Mouse (Mus musculus) liver, adult 2 months (tissue): ENCODE measurements around the gene Capn9. TPM values are rescaled to one million over a fixed set of nuclear protein-coding genes. Genes with fewer than 3 reads are reported as not detected.
A peak's percentile ranks its signal among the peaks of the same experiment; 100 is the strongest.

Source experiments
- DNase-seq: peaks from one replicate; pipeline ENCODE4 v3.0.0-alpha.2; 2011; ENCODE audit warnings: low read depth, low spot score; ENCODE audit errors: extremely low read depth
- H3K27ac ChIP-seq: fragments of 200-500 bp; replicated peaks from 2 replicates; pipeline ENCODE4 v1.5.1; 2012; ENCODE audit warnings: low read depth, mild to moderate bottlenecking, control low read depth, inconsistent platforms, low read length; ENCODE audit not compliant: insufficient read depth
- H3K27me3 ChIP-seq: fragments of 200-500 bp; 2 replicates; pipeline ENCODE4 v1.6.1; 2012; ENCODE audit warnings: mild to moderate bottlenecking, moderate library complexity, low read length, inconsistent platforms; ENCODE audit not compliant: control insufficient read depth, insufficient read depth
- H3K36me3 ChIP-seq: fragments of 200-500 bp; 2 replicates; pipeline ENCODE4 v1.6.1; 2012; ENCODE audit warnings: low read length, inconsistent platforms; ENCODE audit not compliant: control insufficient read depth, insufficient read depth
- H3K4me1 ChIP-seq: fragments of 200-500 bp; 2 replicates; pipeline ENCODE4 v1.6.1; 2011; ENCODE audit warnings: low read length; ENCODE audit not compliant: control insufficient read depth, insufficient read depth
- H3K4me3 ChIP-seq: fragments of 200-500 bp; 2 replicates; pipeline ENCODE4 v1.5.1; 2011; ENCODE audit warnings: low read depth, mild to moderate bottlenecking, control low read depth, low read length, moderate library complexity; ENCODE audit not compliant: insufficient read depth
- H3K79me2 ChIP-seq: fragments of 200-500 bp; 2 replicates; pipeline ENCODE4 v1.6.1; 2012; ENCODE audit warnings: inconsistent platforms, mild to moderate bottlenecking, low read length, moderate library complexity; ENCODE audit not compliant: control insufficient read depth, insufficient read depth
- H3K9ac ChIP-seq: fragments of 200-500 bp; 2 replicates; pipeline ENCODE4 v1.6.1; 2012; ENCODE audit warnings: low read depth, mild to moderate bottlenecking, control low read depth, inconsistent platforms, low read length
- CTCF ChIP-seq: fragments of 200-500 bp; IDR thresholded peaks from 2 replicates; pipeline ENCODE4 v1.5.1; 2011; ENCODE audit warnings: low read depth, low read length, control low read depth
- POLR2A ChIP-seq: fragments of 200-500 bp; IDR thresholded peaks from 2 replicates; pipeline ENCODE4 v1.6.1; 2011; ENCODE audit warnings: low read length, control low read depth; ENCODE audit not compliant: insufficient read depth; ENCODE audit errors: extremely low read depth
- WGBS: fragments of 180-500 bp; shearing (Covaris S2); methylation state at CpG from one replicate; pipeline ENCODE4 v1.1.7; 2018; 5-methylcytosine and 5-hydroxymethylcytosine counted together
- polyA plus RNA-seq: library from polyadenylated mRNA; depleted of rRNA; stranded (reverse); fragments of >200 nt; gene quantifications from 2 replicates; pipeline ENCODE4 v1.2.3, GENCODE M21; 2012
- total RNA-seq: library from RNA; depleted of rRNA; stranded (reverse); fragments of >200 nt; gene quantifications from 2 replicates; pipeline ENCODE4 v1.2.3, GENCODE M21; 2014

The Capn9 gene
- total and polyA plus RNA-seq, 2 experiments = not detected

DNA sequence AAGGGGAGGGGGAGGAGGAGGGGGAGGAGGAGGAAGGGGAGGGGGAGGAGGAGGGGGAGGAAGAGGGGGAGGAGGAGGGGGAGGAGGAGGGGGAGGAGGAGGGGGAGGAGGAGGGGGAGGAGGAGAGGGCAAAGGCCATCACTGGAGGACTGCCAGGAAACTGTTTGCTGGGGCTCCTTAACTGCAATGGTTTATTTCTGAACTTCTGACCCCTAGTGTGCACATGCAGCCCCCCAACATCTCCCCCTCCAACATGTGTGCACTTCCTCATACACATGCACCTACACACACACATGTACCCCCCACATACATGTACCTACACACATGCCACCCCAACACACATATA lies 3.5 kb upstream of the Capn9 start:
- no peak overlapping the region for H3K4me3 ChIP-seq
- DNase-seq = no peak
- no peak for TF ChIP-seq CTCF
- TF ChIP-seq POLR2A = no peak
- H3K27ac ChIP-seq = peak overlapping the region; percentile 48
- peaks cover 20% of the 10 kb centered on the region for H3K4me1 ChIP-seq
- H3K79me2 ChIP-seq = no peaks in the 10 kb centered on the region
- H3K9ac ChIP-seq = peak overlapping the region; percentile 12; the same call in 1 of the 2 replicates
- no peaks in the 10 kb centered on the region for H3K27me3 ChIP-seq
- no peaks in the 10 kb centered on the region for H3K36me3 ChIP-seq

DNA sequence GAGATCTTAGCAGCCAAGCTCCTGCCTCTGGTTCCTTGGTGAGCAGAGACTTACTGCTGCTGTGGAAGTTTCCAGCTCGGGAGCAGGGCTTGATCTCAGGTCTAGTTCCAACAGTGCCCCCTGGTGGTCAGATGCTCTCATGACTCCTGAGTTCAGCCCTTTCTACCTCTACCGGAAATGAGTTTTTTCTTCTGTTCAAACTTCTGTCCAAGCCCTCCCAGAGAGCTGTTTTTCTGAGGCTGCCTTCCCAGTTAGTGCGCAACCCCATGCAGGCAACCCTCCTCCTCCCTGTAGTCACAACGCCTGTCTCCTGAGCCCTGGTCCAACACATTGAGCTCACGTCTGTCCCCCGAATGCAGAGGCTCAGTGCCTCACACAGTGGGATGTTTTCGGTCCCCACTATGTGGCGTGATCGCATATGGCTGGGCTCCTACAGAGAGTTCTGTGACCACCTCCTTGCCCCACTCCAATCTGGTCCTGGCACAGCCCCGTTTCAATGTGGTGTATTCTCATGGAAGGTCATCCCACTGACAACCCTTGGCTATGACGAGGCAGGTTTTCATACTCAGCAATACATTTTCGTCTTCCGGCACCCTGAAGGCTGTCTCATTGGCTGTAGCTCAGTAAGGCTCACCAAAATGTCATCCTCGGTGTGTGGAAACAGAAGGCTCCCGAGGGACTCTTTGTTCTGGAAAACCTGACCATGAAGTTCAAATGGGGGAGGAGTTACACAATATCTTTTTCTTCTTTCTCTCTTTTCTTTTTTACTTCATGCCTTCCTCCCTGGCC lies 2.2 kb upstream of the Capn9 start:
- H3K4me3 ChIP-seq = no peak overlapping the region
- no peak overlapping the region for H3K9ac ChIP-seq
- H3K36me3 ChIP-seq = no peaks in the 10 kb centered on the region
- DNase-seq = peak; percentile 83
- H3K4me1 ChIP-seq = peaks cover 20% of the 10 kb centered on the region
- no peaks in the 10 kb centered on the region for H3K27me3 ChIP-seq
- H3K27ac ChIP-seq = peak overlapping the region; percentile 48
- H3K79me2 ChIP-seq = no peaks in the 10 kb centered on the region
- TF ChIP-seq CTCF = peak; percentile 89
- no peak for TF ChIP-seq POLR2A
- 57% methylated on average over 15 of the region's 15 CpGs for WGBS

DNA sequence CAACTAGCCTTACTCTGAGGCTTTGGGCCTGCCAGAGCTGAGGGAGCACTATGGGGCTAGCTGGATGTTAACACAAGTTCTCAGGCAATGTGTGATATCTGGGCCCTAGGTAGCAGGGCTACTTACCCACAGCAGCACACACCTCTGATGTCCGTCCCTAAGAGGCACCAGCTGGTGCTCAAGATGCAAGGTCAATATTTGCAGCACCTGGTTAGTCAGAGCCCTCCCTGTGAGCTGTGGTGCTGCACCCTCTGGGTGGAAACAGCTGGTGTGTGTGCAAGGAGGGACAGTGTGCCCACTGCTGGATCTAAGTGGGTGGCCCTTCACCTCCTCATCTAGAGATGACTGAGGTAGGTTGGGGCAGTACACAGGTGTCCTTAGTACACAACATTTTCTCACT lies 840 bp downstream of the Capn9 start:
- no peak overlapping the region for H3K9ac ChIP-seq
- TF ChIP-seq CTCF = no peak
- TF ChIP-seq POLR2A = no peak
- no peak overlapping the region for H3K27ac ChIP-seq
- no peak overlapping the region for H3K4me3 ChIP-seq
- no peaks in the 10 kb centered on the region for H3K79me2 ChIP-seq
- no peaks in the 10 kb centered on the region for H3K36me3 ChIP-seq
- no peak for DNase-seq
- peaks cover 6% of the 10 kb centered on the region for H3K4me1 ChIP-seq
- WGBS = 97% methylated on average over 1 of the region's 1 CpGs
- no peaks in the 10 kb centered on the region for H3K27me3 ChIP-seq

DNA sequence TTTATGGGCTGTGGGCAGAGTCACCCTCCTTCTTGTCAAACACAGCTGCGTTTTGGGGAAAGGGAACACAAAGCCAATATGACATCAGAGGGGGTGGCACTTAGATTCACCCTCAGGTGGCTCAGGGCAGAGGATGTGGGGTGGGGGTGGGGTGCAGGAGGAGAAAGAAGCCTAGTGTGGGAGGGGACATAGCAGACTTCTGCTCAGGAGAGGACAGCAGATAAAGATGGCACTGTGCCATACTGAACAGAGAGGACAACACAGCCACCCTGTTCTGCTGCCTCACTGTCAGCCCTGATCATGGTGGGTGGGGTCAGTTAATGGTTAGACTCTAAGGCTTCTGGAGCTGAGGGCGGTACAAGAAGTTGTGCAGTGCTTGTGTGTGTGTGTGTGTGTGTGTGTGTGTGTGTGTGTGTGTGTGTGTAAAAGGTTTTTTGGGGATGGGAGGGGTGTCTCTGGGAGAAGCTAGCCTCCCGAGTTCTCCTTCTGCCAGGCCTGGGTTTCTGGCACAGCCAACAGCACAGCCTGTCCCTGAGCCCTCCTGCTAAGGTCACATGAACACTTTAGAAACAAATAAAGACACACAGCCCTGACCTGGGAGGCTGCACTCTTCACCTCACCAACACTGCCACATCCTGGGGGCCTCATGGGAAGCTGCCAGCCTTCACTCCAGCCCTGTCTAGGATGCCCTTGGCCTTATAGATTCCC lies 10.0 kb downstream of the Capn9 start:
- H3K79me2 ChIP-seq = no peaks in the 10 kb centered on the region
- H3K4me3 ChIP-seq = no peak overlapping the region
- H3K4me1 ChIP-seq = peaks cover 18% of the 10 kb centered on the region
- H3K9ac ChIP-seq = no peak overlapping the region; the same call in 1 of the 2 replicates
- DNase-seq = peak; percentile 69
- H3K27ac ChIP-seq = no peak overlapping the region; the same call in 1 of the 2 replicates
- no peaks in the 10 kb centered on the region for H3K36me3 ChIP-seq
- 10% methylated on average over 3 of the region's 3 CpGs for WGBS
- no peaks in the 10 kb centered on the region for H3K27me3 ChIP-seq
- TF ChIP-seq POLR2A = no peak
- TF ChIP-seq CTCF = no peak

DNA sequence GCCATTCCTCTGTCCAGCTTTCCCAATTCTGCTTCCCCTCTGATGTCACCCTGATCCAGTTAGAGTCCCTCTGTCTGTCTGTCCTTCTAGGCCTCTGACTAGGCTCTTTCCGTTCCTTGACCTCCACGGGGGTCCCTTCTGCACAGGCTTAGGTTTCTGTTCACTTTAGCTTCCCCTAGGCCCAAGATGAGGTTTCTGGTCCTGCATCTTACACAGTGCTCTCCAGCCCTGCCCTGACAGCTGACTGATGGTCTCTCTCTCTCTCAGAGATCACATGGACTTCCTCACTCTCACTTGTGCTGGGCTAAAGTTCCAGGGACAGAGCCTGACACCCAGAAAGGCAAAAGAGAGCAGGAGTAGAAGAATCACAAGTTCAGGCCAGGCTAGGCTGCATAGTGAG lies 10.6 kb downstream of the Capn9 start:
- no peak for TF ChIP-seq POLR2A
- no peak for TF ChIP-seq CTCF
- Histone ChIP-seq H3K79me2 (no peaks in the 10 kb centered on the region), H3K27ac (no peak overlapping the region; the same call in 1 of the 2 replicates), H3K36me3 (no peaks in the 10 kb centered on the region), H3K4me1 (peaks cover 18% of the 10 kb centered on the region), H3K4me3 (no peak overlapping the region), H3K9ac (no peak overlapping the region; the same call in 1 of the 2 replicates), H3K27me3 (no peaks in the 10 kb centered on the region)
- 92% methylated on average over 2 of the region's 2 CpGs for WGBS
- DNase-seq = no peak

DNA sequence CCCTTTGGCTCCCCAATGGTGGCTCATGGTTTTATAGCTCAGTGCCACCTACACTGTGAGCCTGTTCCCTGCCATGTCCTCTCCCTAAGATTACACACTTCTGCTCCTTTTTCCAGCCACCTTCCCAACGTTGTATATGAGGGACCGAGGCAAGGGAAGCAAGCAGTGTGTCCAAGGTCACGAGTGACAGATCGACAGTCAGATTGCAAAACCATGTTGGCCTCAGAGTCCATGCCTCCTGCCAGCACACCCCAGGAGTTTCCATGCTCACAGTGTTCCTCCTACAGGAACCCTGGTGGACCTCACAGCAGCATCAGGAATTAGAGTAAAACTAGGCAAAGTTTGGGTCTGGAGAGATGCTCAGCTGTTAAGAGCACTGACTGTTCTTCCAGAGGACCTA lies 13.5 kb downstream of the Capn9 start:
- no peaks in the 10 kb centered on the region for H3K36me3 ChIP-seq
- no peaks in the 10 kb centered on the region for H3K79me2 ChIP-seq
- H3K27me3 ChIP-seq = no peaks in the 10 kb centered on the region
- DNase-seq = peak; percentile 93
- no peak overlapping the region for H3K4me3 ChIP-seq
- H3K9ac ChIP-seq = no peak overlapping the region
- WGBS = 12% methylated on average over 4 of the region's 4 CpGs
- peaks cover 18% of the 10 kb centered on the region for H3K4me1 ChIP-seq
- peak overlapping the region; percentile 73 for H3K27ac ChIP-seq
- no peak for TF ChIP-seq POLR2A
- TF ChIP-seq CTCF = peak; percentile 15; the same call in 1 of the 2 replicates
